Mouse (Mus musculus): ENCODE data around the gene Pik3ap1.

DNA sequence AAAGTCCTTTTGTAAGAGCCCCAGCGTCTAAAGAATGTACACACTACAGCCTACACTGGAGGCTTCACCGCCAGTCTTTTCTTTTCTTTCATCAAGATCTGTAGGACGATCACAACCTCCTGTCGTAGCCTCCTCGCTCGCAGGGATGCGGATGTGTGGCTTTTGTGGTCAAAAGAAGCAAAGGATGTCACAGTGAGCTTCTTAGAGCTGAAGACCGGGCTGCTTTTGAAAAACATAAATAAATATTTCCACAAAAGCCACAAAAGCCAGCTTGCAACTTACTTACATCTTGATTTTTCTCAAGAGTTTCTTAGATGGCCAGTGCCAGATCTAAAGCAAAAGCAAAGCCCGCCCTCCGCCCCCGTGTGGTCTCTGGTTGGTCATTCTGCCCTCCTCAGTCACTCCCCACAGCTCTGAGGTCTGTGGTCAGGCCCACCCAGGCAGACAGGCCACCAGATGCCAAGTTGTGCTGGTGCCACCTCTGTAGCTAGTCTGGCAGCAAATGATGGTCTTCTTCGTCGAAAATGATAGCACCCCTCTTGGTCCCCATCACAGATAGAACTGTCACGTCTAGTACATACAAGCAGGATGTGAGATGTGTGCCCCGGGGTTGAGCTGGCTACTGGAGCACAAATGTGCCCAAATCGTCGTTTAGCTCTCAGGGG, 30.5 kb downstream of the Pik3ap1 start:
- TF ChIP-seq CTCF (conservative IDR thresholded peaks at IDR 0.05; ENCODE audit: low read length), result no peak
- TF ChIP-seq NANOG (IDR thresholded peaks at IDR 0.05; ENCODE audit: borderline replicate concordance, low read length), result no peak
